Mouse (Mus musculus) right cerebral cortex, postnatal 14 days (tissue): ENCODE measurements around the gene 2310009B15Rik.

Experiments
- DNase-seq: peaks from one replicate; pipeline ENCODE4 v3.0.0; 2022

2310009B15Rik gene

DNA sequence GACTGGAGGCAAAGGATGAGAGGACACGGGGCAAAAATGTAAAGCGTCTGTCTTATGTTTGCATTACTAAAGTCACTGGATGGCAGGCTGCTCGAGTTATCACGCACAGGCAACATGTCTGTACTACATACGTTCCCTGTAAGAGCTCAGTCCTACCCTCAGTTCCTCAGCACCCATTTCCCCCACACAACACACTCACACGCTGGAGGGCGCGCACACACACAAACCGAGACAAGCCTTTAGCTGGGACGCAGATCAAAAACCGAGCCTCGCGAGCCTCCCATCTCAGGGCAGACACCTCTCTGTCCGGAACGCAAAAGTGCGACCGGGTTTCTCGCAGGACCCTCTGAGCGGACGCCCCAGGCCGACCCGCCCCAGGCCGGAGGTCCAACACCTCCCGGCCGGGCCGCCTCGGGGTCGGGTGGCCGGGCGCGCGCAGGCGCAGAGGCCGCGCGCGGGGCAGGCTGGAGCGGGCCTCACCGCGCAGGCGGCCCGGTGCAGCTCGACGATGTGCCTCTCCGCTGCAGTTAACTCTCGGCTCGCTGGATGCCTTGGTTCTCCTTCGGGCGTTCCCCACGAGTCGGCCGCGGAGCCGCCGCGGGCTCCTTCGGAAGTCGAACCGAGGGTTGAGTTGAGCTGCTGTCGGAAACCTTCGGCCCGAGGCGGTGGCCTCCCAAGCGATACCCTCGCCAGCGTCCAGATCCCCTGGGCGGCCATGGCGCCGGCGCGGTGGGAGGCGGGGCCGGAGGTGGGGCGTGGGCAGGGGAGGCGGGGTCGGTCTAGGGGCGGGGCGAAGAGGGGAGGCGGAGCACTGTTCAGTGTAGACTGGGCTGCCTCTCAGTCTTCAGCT lies at the start of gene 2310009B15Rik:
Gene 2310009B15Rik (minus strand): TSS at position 752 of the 850 bp plus-strand sequence.
- DNase-seq = peak; percentile 82

- DNase-seq = no peak
These were observed 49.6 kb upstream of the 2310009B15Rik start for GRCm38 (mm10) chr1:138906256-138906655.

DNA sequence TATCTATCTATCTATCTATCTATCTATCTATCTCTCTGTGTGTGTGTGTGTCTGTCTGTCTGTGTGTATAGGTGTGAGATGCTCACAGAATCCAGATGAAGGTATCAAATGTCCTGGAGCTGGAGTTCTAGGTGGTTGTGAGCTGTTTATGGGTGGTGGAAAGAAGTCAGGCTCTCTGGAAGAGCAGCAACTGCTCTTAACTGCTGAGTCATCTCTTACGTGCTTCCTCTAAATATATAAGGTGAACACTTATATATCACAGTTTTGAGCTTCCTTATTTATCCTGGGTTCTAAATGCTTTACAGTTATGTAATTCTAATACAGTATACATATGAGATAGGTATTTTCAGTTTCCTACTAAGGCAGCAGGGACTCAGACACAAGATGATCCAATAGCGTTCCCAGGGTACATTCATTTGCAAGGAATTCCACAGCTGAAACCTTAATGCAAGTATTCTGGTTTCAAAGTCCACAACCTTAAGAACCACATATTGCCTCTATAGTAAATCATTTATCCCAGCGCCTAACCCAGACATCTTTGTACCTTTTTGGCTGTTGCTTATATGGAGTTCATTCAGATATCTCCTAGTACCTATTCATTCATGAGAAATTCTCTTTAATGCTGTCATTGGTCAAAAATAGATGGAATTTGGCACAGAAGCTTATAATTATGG lies 48.6 kb upstream of the 2310009B15Rik start:
- DNase-seq = no peak

DNA sequence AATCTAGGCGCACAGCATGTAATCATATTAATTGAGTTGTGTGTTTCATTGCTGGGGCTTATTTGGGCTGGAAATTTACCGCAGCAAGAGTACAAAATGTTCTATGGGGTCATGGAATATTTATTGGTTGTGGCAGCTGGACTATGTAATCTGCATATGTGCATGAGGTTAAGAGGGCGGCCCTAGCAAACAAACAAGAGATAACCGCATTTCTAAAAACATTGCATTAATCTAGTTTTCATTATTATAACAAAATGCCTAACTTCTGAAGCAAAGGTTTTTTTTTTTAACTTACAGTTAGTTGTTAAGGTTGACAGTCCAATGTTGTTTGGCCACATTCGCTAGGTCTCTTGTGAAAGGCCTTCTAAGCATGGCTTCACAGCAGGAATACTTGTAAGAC lies 47.2 kb upstream of the 2310009B15Rik start:
- DNase-seq = no peak

DNA sequence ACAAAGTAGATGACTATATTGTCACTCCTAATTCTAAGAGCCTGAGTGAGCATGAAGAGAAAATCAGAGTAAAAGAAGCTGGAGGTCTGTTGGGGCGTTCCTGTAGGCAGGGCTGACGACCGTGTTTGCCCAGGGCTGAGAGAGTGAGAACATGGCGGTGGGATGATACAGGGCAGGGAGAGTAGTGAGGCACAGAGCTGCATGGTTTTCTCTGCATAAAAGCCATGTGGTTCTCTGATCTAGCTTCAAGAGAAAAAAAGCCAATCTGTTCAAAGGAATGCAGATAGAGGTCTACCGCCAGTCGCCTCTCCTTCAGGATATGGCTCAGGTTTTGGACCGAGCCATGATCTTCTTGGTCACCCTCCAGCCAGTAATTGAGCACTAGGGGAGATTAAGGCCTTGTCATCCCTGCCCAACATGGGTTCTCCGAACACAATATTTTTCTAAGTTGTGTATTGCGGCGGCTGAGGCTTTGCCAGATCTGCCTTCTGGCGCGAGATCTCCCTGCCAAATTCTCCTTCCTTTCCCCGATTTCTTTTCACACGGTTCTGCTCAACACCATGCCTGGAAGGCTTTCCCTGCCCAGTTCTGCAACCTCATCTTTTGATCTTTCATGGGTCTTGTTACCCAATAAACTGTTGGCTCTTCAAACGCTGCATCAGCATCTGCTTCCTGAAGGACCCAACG lies 44.9 kb upstream of the 2310009B15Rik start:
- peak; percentile 16 for DNase-seq

DNA sequence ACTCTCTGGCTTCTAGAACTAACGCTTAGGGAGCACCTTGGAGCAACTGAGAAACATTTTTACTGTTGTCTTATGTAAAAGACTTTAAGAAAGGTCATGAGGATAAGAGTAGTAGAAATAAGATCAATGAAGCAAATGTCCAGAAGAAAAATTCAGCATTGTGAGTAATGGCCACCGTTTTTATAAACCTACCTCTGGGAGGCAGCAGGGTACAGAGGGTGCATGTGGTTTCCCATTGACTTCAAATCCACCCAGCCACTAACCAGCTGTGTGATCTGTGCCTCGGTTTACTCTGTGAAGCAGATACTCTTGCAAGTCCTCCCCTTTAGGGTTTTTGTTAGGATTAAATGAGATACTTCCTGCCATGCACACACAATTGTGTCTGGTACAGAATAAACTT lies 39.4 kb upstream of the 2310009B15Rik start:
- no peak for DNase-seq

DNA sequence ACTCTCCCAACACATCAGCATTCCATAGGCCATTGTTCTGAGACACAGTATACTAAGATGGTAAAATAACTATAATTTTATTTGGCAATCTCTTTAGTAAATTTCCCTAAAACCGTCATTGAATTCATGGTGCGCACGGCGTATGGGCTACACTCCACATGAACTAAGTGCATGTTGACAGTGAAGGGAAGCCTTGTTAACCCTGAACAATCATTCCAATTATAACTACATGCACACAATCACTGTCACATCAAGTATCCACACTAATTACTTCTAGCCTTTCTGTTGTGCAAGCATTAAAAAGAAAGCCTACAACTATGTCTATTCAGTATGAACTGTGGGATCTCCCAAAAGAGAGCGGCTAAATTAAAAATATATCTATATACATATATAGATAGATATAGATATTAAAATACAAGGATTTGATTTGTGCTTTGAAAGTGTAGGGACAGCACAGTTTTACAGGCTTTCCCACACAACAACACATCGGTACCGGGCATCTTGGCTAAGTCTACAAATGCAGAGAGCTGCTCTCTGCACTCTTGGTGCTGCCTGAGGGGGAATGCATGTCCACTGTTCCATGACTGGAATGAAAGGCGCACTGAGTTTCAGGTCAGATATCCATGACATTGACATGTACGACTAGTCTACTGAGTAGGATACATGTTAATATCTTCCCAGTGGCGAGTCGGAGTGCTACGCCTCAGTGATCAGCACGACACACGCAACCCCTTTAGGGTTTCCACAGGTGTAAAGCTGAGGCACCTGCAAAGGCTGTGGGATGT lies 21.0 kb upstream of the 2310009B15Rik start:
- DNase-seq = no peak

DNA sequence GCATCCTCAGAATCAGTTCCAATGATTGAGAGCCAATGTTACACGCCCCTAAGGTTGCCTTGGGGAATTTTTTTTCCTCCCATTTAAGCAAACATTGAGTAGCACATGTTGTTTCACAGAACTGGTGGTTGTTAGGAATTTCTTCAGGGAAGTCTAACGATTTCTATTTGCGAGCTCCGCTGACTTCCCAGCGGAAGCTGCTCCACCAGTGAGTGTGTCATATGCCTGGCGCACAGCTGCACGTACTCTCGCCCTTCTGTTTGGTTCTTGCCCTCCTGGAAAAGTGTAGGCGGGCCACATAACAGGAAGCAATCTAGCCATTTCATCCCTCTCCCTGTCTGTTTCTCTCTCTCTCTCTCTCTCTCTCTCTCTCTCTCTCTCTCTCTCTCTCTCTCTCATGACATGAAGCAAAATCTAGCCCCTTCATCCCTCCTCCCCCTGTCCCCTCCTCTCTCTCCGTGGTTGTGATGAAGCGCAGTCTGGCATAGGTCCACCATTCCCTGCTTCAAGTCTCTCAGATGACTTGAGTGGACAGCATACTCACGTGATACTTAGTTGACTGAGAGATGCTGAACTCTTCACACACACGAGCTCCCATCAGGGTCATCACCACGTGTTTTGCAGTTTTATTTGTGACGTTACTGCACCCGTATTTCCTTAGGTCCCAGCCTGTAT lies 19.9 kb upstream of the 2310009B15Rik start:
- DNase-seq = no peak

GRCm38 (mm10) chr1:138850823-138851222 lies 5.8 kb downstream of the 2310009B15Rik start:
- no peak for DNase-seq

DNA sequence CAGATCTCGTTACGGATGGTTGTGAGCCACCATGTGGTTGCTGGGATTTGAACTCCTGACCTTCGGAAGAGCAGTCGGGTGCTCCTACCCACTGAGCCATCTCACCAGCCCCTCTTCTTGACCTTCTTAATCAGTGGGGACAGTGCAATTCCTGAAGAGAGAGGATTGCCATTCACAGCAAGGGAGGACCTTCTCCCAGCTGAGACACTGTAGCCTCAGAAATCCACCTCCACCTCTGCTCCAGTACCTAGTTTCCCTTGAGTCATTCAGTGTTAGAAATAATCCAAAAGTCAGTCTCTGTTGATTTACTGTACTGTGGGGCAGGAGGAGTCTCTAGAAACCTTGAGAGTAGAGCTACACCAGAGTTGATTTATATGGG lies 6.5 kb downstream of the 2310009B15Rik start:
- no peak for DNase-seq

- no peak for DNase-seq
These were observed 7.0 kb downstream of the 2310009B15Rik start for GRCm38 (mm10) chr1:138849531-138850160.

DNA sequence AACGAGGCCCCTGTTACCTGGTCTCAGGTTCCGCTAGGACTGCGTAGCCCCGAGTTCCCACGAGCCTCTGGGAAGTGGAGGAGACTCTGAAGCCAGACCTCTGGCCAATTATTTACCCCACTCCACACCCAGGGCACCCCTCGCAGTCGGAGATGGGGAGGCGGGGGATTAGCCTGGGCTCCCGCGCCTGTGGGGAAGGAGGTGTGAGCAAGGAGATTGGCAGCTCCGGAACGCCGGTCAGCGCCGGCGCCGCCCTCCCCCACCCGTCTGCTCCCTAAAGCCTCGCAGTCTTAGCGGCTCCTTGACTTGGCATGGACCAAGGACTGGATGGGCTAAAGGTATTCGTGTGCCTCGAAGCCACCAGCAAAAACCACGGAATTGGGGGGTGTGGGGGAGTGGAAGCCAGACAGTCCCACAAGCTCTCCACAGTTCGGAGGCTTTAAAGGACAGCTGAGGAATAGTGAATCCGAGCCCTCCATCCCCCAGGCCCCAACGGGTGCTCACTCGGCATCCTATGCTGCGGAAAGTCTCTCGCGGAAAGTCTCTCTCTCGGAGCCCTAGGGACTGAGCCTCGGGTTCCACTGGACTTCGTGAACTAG lies 8.0 kb downstream of the 2310009B15Rik start, which contains the start of gene Lhx9:
Gene Lhx9 (minus strand): TSS at position 67 of the 599 bp plus-strand sequence.
- no peak for DNase-seq

GRCm38 (mm10) chr1:138848026-138848425 lies 8.6 kb downstream of the 2310009B15Rik start:
- DNase-seq = no peak

- DNase-seq = no peak
These were observed 9.5 kb downstream of the 2310009B15Rik start for GRCm38 (mm10) chr1:138847146-138847545.

DNA sequence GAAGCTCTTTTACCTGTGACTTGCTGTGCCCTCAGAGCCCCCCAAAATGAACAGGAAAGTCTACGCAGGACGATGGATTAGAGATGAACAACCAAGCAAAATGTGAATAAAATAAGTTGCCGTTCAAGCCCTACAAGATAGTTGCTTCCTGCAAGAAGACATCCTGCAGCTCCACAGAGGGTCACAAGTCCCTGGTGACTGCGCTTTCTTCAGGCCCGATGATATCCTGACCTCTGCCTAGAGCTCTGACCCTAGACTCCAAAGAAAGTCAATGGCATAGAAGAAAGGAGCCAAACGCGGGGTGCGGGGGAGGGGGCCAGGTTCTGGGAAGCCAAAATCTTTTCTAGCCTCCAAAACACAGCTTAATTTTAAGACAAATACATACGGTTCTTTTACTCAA lies 10.1 kb downstream of the 2310009B15Rik start:
- DNase-seq = no peak

- no peak for DNase-seq
These were observed 10.5 kb downstream of the 2310009B15Rik start for GRCm38 (mm10) chr1:138846131-138846530.

DNA sequence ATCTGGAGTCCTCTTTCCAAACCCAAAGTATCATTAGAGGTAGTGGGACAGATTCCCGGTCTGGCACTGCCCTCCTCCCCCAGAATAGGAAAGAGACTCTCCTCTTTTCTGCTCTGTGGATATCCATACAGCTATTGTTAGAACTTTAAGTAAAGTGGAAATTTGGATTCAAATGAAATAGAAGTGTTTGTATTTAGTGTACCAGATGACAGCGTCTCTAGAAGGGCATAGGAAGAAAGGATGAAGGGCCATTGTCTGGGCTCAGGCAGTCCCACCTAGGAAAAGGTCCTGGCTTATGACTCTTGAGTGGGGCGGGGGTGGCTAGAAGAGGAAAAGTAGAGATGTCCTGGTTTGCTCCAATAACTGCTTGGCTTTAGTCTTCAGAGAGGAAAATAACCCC lies 11.2 kb downstream of the 2310009B15Rik start:
- DNase-seq = no peak

DNA sequence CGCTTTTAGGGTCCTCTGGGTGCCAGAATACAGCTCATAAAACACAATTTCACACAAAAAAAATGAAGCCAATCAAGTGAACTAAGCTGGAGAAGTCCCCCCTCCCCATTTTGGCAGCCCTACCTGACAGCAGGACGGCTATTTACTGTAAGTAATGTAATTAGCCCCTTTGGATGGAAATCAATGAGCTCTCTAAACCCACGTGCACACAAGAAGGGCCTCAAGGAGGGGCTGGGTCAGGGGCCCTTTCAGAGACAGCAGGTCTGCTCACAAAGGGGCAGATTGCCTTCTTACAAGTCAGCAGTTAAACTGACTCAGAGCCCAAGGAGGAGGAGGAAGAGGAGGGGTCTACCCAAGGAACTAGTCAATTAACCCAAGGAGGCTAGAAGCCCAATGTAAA lies 12.5 kb downstream of the 2310009B15Rik start:
- no peak for DNase-seq

- DNase-seq = no peak
These were observed 13.1 kb downstream of the 2310009B15Rik start for GRCm38 (mm10) chr1:138843361-138844091.

DNA sequence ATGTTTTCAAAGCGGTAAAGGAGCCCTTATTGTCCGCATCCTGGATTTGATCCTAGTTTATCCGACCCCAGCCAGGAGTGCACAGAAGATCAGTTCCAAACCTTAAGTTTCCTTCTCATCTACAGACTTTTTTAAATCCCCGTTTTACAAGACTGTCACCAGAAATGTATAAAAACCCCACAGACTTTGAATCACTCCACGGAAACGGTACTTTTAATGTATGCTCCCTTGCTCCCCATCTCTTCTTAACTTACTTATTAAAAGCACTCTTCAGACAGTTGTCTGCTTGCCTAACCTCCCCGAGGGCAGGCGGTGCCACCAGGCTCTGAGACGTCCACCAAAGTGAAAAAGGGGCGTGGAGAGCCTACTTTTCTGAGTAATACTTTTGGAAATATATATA lies 13.9 kb downstream of the 2310009B15Rik start:
- DNase-seq = no peak

GRCm38 (mm10) chr1:138842315-138842714 lies 14.3 kb downstream of the 2310009B15Rik start:
- no peak for DNase-seq
